Comparison of ENCODE assay signal across 7 mouse cellular contexts in genomic region chr15:25428551-25428950, GRCm38 (mm10). TPM values are rescaled to one million over a fixed set of nuclear protein-coding genes. Genes with fewer than 3 reads are reported as not detected.
DNase-seq lines count a peak whose midpoint lies in the region; ATAC-seq lines count a peak whose summit lies in the region.

No protein-coding gene starts in this region.

- DNase-seq in heart, adult 8-10 months (ENCODE audit: low spot score): peak; percentile 32
- DNase-seq in heart, adult 9 months (ENCODE audit: low spot score in 2 of 2): no peak
- DNase-seq in urinary bladder, postnatal 14 days (ENCODE audit: low spot score): peak; percentile 19
- DNase-seq in urinary bladder, adult 2 months (ENCODE audit: low spot score): no peak
- peak; percentile 38 for DNase-seq in telencephalon, adult 2 months (ENCODE audit: low read depth, low spot score)
- no peak for DNase-seq in frontal cortex, postnatal 14 days (ENCODE audit: low spot score in 2 of 2)

- ATAC-seq in hematopoietic stem cell, adult 5-6 weeks (replicated peaks in 1 of 2; ENCODE audit: insufficient read depth in 1 of 2, low FRiP score in 2 of 2, low TSS enrichment in 1 of 2, low read depth in 1 of 2, poor library complexity in 2 of 2, severe bottlenecking in 2 of 2): peak; percentile 50 to 68; a peak in 2 of 4 replicates

RNA-seq across cellular contexts. Expression of gene Basp1, which starts 15.0 kb away (rescaled TPM):
- total RNA-seq in heart, adult 8-10 months (2022): under 1 TPM; 0.73 to 0.91 (median 0.83) TPM
- polyA plus RNA-seq in urinary bladder, adult 2 months (2012; rRNA removed): 66.5 and 83.1 TPM in 2 replicates
- total RNA-seq in hematopoietic stem cell, adult 5-6 weeks (2017): 33.2 and 48.4 TPM in 2 replicates

Comparison
In these comparisons a context has a peak if more than half of its experiments do, and no peak if none do; other contexts are left out.
1. DNase-seq: peak in heart, adult 8-10 months (single experiment), urinary bladder, postnatal 14 days (single experiment) and telencephalon, adult 2 months (single experiment); none in heart, adult 9 months (0 of 2), urinary bladder, adult 2 months (single experiment) and frontal cortex, postnatal 14 days (0 of 2).
2. RNA of gene Basp1, which starts 15.0 kb away (total RNA-seq): 33.2 to 48.4 TPM in hematopoietic stem cell, adult 5-6 weeks; 0.73 to 0.91 TPM in heart, adult 8-10 months; every median in the first group is over 10 times any median in the second.